In the genomic region with DNA sequence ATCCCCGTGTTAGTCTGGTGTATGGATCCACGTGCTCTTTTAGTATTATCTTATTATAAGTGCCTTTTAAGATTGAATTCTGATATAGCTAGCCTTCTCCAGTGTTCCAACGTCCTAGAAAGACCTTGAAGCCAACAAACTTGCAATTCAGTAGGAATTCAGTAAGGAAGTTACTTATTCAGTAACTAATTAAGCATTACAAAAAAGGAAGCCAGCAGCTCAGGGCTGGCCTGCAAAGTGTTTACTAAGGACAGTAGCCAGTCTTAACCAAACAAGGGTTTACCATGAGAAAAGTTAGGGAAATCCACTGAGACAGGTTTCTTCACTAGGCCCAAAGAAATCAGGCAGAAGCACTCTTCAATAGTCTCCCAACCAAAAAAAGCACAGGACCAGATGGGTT, we compare ENCODE assay signal across 12 mouse cellular contexts. TPM values are rescaled to one million over a fixed set of nuclear protein-coding genes. Genes with fewer than 3 reads are reported as not detected.
"Had no signal": no experiment of that assay in that cellular context is flagged by ENCODE, and none has a peak within 500 bp of the region (broad histone marks: within the 10 kb centered on the region; RNA-seq: fewer than 3 reads in every experiment).

No protein-coding gene starts in this region.

RNA-seq across cellular contexts. Expression of a gene that starts 13.4 kb away (rescaled TPM):
- total RNA-seq: neutrophil, adult 5-6 weeks had no signal
- polyA plus RNA-seq: neural tube, embryonic 14.5 days; neural tube, embryonic 15.5 days; small intestine, adult 2 months; spleen, adult 2 months; stomach, embryonic 14.5 days; stomach, embryonic 15.5 days; stomach, embryonic 16.5 days; stomach, postnatal 0 days; thymus, adult 2 months; thymus, postnatal 0 days; urinary bladder, adult 2 months had no signal
